Comparison of ENCODE assay signal across 8 mouse cellular contexts in the genomic region with DNA sequence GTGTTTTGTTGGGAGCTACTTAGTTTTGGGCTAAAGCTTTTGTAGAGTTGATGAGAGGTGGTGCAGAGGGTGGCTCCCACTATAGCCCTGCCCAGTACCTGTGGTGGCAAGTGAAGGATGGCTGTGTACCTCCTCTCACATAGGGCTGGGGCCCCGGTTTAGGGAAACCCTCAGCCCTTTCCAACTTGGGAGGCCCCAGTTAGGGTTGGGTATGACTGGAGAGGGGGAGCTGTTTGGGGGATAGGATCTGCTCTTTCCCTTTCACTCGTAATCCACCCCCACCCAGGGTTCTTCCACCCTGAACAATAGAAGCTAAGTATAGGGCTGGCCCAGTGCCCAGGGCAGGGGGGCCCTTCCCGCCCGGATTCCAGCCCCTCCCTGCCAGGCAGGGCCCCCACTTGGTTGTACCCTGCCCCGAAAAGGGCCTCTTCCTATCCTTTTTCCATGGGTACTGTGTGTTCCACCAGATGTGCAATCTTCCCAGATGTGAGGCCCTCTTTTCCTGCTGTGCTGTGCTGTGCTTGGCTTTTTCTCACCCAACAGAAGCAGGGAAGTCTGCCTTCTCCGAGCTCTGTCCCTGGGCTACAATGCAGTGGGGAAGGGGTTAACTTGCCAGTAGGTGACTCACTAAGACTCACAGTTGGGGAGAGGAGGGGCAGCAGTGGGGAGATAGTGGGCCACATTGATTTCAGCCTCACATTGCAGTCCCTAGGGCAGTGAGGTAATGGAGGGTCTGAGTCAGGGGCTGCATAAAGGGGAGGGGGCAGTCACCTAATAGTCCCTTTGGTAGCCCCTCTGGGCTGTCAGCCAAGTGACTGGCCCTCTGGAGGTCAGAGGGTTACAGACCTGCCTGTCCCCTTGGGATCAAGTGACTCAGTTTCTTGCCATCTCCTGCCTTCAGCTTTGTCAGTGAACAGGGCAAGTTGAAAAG. TPM values are rescaled to one million over a fixed set of nuclear protein-coding genes. Genes with fewer than 3 reads are reported as not detected.
DNase-seq lines count a peak whose midpoint lies in the region; ATAC-seq and TF ChIP-seq lines count a peak whose summit lies in the region.

No protein-coding gene starts in this region.

- TF ChIP-seq CTCF in ES-Bruce4 (IDR thresholded peaks at IDR 0.05; ENCODE audit: low read depth, low read length) = no peak
- TF ChIP-seq CTCF in small intestine, adult 2 months (IDR thresholded peaks at IDR 0.05; ENCODE audit: extremely low read depth, insufficient read length, insufficient replicate concordance, low read depth, low read length) = no peak

- DNase-seq in adrenal gland, adult (ENCODE audit: inconsistent age in 2 of 2, low spot score in 1 of 2) = peak; percentile 81 to 92
- DNase-seq in adrenal gland, adult 8-10 months = no peak
- DNase-seq in embryo, embryonic 10.5 days (ENCODE audit: low spot score) = peak; percentile 68
- peak; percentile 93 for DNase-seq in heart, embryonic 10.5 days (ENCODE audit: low spot score)

- H3K9ac ChIP-seq in ES-Bruce4 (ENCODE audit: low read depth, poor library complexity, severe bottlenecking) = peak overlapping the region; percentile 68
- H3K9ac ChIP-seq in kidney, embryonic 14.5 days (ENCODE audit: low read depth, low read length) = peak overlapping the region; percentile 77
- peak overlapping the region; percentile 76 for H3K9ac ChIP-seq in lung, embryonic 15.5 days

- no peak for TF ChIP-seq POLR2A in ES-Bruce4 (IDR thresholded peaks at IDR 0.05; ENCODE audit: insufficient read depth, low read length)
- no peak for TF ChIP-seq POLR2A in small intestine, adult 2 months (IDR thresholded peaks at IDR 0.05; ENCODE audit: low read depth, low read length)

- H3K27ac ChIP-seq in ES-Bruce4 (ENCODE audit: insufficient read depth, low read length) = peak overlapping the region; percentile 19
- H3K27ac ChIP-seq in heart, embryonic 10.5 days = peak overlapping the region; percentile 98
- peak overlapping the region; percentile 98 for H3K27ac ChIP-seq in kidney, embryonic 14.5 days (ENCODE audit: low read depth, low read length)
- H3K27ac ChIP-seq in lung, embryonic 15.5 days = peak overlapping the region; percentile 100
- H3K27ac ChIP-seq in small intestine, adult 2 months (ENCODE audit: insufficient read depth, low read depth, low read length) = peak overlapping the region; percentile 80; the same call in 1 of the 2 replicates

- no peaks in the 10 kb centered on the region for H3K9me3 ChIP-seq in ES-Bruce4 (replicated peaks; ENCODE audit: control insufficient read depth, insufficient read depth, low read length, poor library complexity, severe bottlenecking)
- no peaks in the 10 kb centered on the region for H3K9me3 ChIP-seq in heart, embryonic 10.5 days
- no peaks in the 10 kb centered on the region for H3K9me3 ChIP-seq in kidney, embryonic 14.5 days (ENCODE audit: control insufficient read depth, low read length)
- H3K9me3 ChIP-seq in lung, embryonic 15.5 days = no peaks in the 10 kb centered on the region

- peak; percentile 1; the same call in 1 of the 2 replicates for ATAC-seq in kidney, embryonic 14.5 days (ENCODE audit: low FRiP score, low TSS enrichment)
- ATAC-seq in lung, embryonic 15.5 days (ENCODE audit: borderline replicate concordance, extremely low read depth, low FRiP score, low TSS enrichment) = peak; percentile 2

- no peaks in the 10 kb centered on the region for H3K27me3 ChIP-seq in ES-Bruce4 (ENCODE audit: control insufficient read depth, insufficient read depth, low read length, poor library complexity, severe bottlenecking)
- H3K27me3 ChIP-seq in heart, embryonic 10.5 days (ENCODE audit: insufficient read depth, poor library complexity, severe bottlenecking) = no peaks in the 10 kb centered on the region
- no peaks in the 10 kb centered on the region for H3K27me3 ChIP-seq in kidney, embryonic 14.5 days (ENCODE audit: control insufficient read depth, insufficient read depth, low read length)
- no peaks in the 10 kb centered on the region for H3K27me3 ChIP-seq in lung, embryonic 15.5 days
- H3K27me3 ChIP-seq in small intestine, adult 2 months (ENCODE audit: control insufficient read depth, insufficient read depth, low read length) = no peaks in the 10 kb centered on the region

- peaks cover 2% of the 10 kb centered on the region for H3K36me3 ChIP-seq in ES-Bruce4 (ENCODE audit: control insufficient read depth, insufficient read depth, low read length, poor library complexity, severe bottlenecking)
- peaks cover 6% of the 10 kb centered on the region for H3K36me3 ChIP-seq in heart, embryonic 10.5 days
- peaks cover 5% of the 10 kb centered on the region for H3K36me3 ChIP-seq in kidney, embryonic 14.5 days (ENCODE audit: control insufficient read depth, insufficient read depth, low read length)
- H3K36me3 ChIP-seq in lung, embryonic 15.5 days = peaks cover 5% of the 10 kb centered on the region
- peaks cover 3% of the 10 kb centered on the region; the same call in 1 of the 2 replicates for H3K36me3 ChIP-seq in small intestine, adult 2 months (ENCODE audit: control insufficient read depth, insufficient read depth, low read length)

- TF ChIP-seq EP300 in ES-Bruce4 (IDR thresholded peaks at IDR 0.05; ENCODE audit: insufficient read depth, low read depth, low read length) = no peak

- H3K4me3 ChIP-seq in ES-Bruce4 (ENCODE audit: low read depth, low read length) = peak overlapping the region; percentile 81
- H3K4me3 ChIP-seq in heart, embryonic 10.5 days = peak overlapping the region; percentile 89
- peak overlapping the region; percentile 74 for H3K4me3 ChIP-seq in kidney, embryonic 14.5 days (ENCODE audit: low read length)
- H3K4me3 ChIP-seq in lung, embryonic 15.5 days = peak overlapping the region; percentile 84
- peak overlapping the region; percentile 81 for H3K4me3 ChIP-seq in small intestine, adult 2 months (ENCODE audit: low read depth, low read length)

- peaks cover 11% of the 10 kb centered on the region for H3K4me1 ChIP-seq in ES-Bruce4 (ENCODE audit: control insufficient read depth, insufficient read depth, low read length)
- H3K4me1 ChIP-seq in heart, embryonic 10.5 days = peaks cover 79% of the 10 kb centered on the region
- H3K4me1 ChIP-seq in kidney, embryonic 14.5 days (ENCODE audit: control insufficient read depth, insufficient read depth, low read length) = peaks cover 52% of the 10 kb centered on the region
- peaks cover 65% of the 10 kb centered on the region for H3K4me1 ChIP-seq in lung, embryonic 15.5 days
- H3K4me1 ChIP-seq in small intestine, adult 2 months (ENCODE audit: control insufficient read depth, insufficient read depth, insufficient read length, low read length) = peaks cover 45% of the 10 kb centered on the region

- peak overlapping the region; percentile 93 for H3K4me2 ChIP-seq in kidney, embryonic 14.5 days (replicated peaks; ENCODE audit: low read depth, low read length)
- peak overlapping the region; percentile 89 for H3K4me2 ChIP-seq in lung, embryonic 15.5 days

- 2% methylated on average over 6 of the region's 6 CpGs for WGBS in heart, embryonic 10.5 days
- WGBS in kidney, embryonic 14.5 days = 5% methylated on average over 6 of the region's 6 CpGs
- 0% methylated on average over 6 of the region's 6 CpGs for WGBS in lung, embryonic 15.5 days
- WGBS in small intestine, adult 2 months = 10% methylated on average over 6 of the region's 6 CpGs

RNA-seq across cellular contexts. Expression of a gene that starts 12.6 kb away (rescaled TPM):
- total RNA-seq in adrenal gland, adult 8-10 months (2022) = 100 to 1,000 TPM; 118 to 195 (median 151) TPM
- 128 and 141 TPM in 2 replicates for polyA plus RNA-seq in ES-Bruce4 (2011; ENCODE audit: insufficient read depth, insufficient read length, low read depth, missing spikeins)
- 17.0 and 28.7 TPM in 2 replicates for polyA plus RNA-seq in heart, embryonic 10.5 days (2016; fragmentation: Nextera tagmentation; extraction: Ambion mirVana)
- 36.0 and 47.2 TPM in 2 replicates for polyA plus RNA-seq in kidney, embryonic 14.5 days (2014; fragmentation: Nextera tagmentation; extraction: Ambion mirVana)
- 29.5 and 30.3 TPM in 2 replicates for polyA plus RNA-seq in lung, embryonic 15.5 days (2015; fragmentation: Nextera tagmentation; extraction: Ambion mirVana)
- polyA plus RNA-seq in small intestine, adult 2 months (2012; rRNA removed) = 35.6 and 65.6 TPM in 2 replicates

RNA-seq across cellular contexts. Expression of a gene that starts 17.7 kb away (rescaled TPM):
- total RNA-seq in adrenal gland, adult 8-10 months (2022) = 10 to 100 TPM; 34.0 to 48.5 (median 42.5) TPM
- 47.8 and 55.6 TPM in 2 replicates for polyA plus RNA-seq in ES-Bruce4 (2011; ENCODE audit: insufficient read depth, insufficient read length, low read depth, missing spikeins)
- 147 and 189 TPM in 2 replicates for polyA plus RNA-seq in heart, embryonic 10.5 days (2016; fragmentation: Nextera tagmentation; extraction: Ambion mirVana)
- 199 and 245 TPM in 2 replicates for polyA plus RNA-seq in kidney, embryonic 14.5 days (2014; fragmentation: Nextera tagmentation; extraction: Ambion mirVana)
- 174 and 183 TPM in 2 replicates for polyA plus RNA-seq in lung, embryonic 15.5 days (2015; fragmentation: Nextera tagmentation; extraction: Ambion mirVana)
- polyA plus RNA-seq in small intestine, adult 2 months (2012; rRNA removed) = 87.2 and 184 TPM in 2 replicates

RNA-seq across cellular contexts. Expression of a gene that starts 21.1 kb away (rescaled TPM):
- total RNA-seq in adrenal gland, adult 8-10 months (2022) = not detected
- 1.3 and 1.6 TPM in 2 replicates for polyA plus RNA-seq in ES-Bruce4 (2011; ENCODE audit: insufficient read depth, insufficient read length, low read depth, missing spikeins)
- polyA plus RNA-seq in heart, embryonic 10.5 days (2016; fragmentation: Nextera tagmentation; extraction: Ambion mirVana) = 0.26 and 0.65 TPM in 2 replicates
- polyA plus RNA-seq in kidney, embryonic 14.5 days (2014; fragmentation: Nextera tagmentation; extraction: Ambion mirVana) = 0.67 and 0.69 TPM in 2 replicates
- 0.27 and 0.38 TPM in 2 replicates for polyA plus RNA-seq in lung, embryonic 15.5 days (2015; fragmentation: Nextera tagmentation; extraction: Ambion mirVana)
- polyA plus RNA-seq in small intestine, adult 2 months (2012; rRNA removed) = 0.15 TPM in 1 of 2 replicates, not detected in the other

RNA-seq across cellular contexts. Expression of a gene that starts 25.8 kb away (rescaled TPM):
- 1 to 10 TPM; 1.8 to 4.8 (median 4.5) TPM for total RNA-seq in adrenal gland, adult 8-10 months (2022)
- polyA plus RNA-seq in ES-Bruce4 (2011; ENCODE audit: insufficient read depth, insufficient read length, low read depth, missing spikeins) = 2.0 and 2.5 TPM in 2 replicates
- 0.09 and 0.63 TPM in 2 replicates for polyA plus RNA-seq in heart, embryonic 10.5 days (2016; fragmentation: Nextera tagmentation; extraction: Ambion mirVana)
- 0.49 and 0.62 TPM in 2 replicates for polyA plus RNA-seq in kidney, embryonic 14.5 days (2014; fragmentation: Nextera tagmentation; extraction: Ambion mirVana)
- 0.22 and 0.25 TPM in 2 replicates for polyA plus RNA-seq in lung, embryonic 15.5 days (2015; fragmentation: Nextera tagmentation; extraction: Ambion mirVana)
- 0.19 and 0.35 TPM in 2 replicates for polyA plus RNA-seq in small intestine, adult 2 months (2012; rRNA removed)

RNA-seq across cellular contexts. Expression of a gene that starts 29.6 kb away (rescaled TPM):
- 10 to 100 TPM; 23.6 to 29.4 (median 27.2) TPM for total RNA-seq in adrenal gland, adult 8-10 months (2022)
- 61.8 and 63.8 TPM in 2 replicates for polyA plus RNA-seq in ES-Bruce4 (2011; ENCODE audit: insufficient read depth, insufficient read length, low read depth, missing spikeins)
- 9.2 and 17.9 TPM in 2 replicates for polyA plus RNA-seq in heart, embryonic 10.5 days (2016; fragmentation: Nextera tagmentation; extraction: Ambion mirVana)
- polyA plus RNA-seq in kidney, embryonic 14.5 days (2014; fragmentation: Nextera tagmentation; extraction: Ambion mirVana) = 22.4 and 28.8 TPM in 2 replicates
- 18.8 and 20.3 TPM in 2 replicates for polyA plus RNA-seq in lung, embryonic 15.5 days (2015; fragmentation: Nextera tagmentation; extraction: Ambion mirVana)
- 15.8 and 37.1 TPM in 2 replicates for polyA plus RNA-seq in small intestine, adult 2 months (2012; rRNA removed)

Comparison
In these comparisons a context has a peak if more than half of its experiments do, and no peak if none do; other contexts are left out.
1. H3K27ac ChIP-seq: peak in every context shown above with its lines; median percentile 100 in lung, embryonic 15.5 days; 98 in heart, embryonic 10.5 days; 98 in kidney, embryonic 14.5 days; 80 in small intestine, adult 2 months; 19 in ES-Bruce4.